Mouse (Mus musculus) heart, adult 2 months (tissue): Measurements from ENCODE around the gene Ren1.

ENCODE experiments used
- CTCF ChIP-seq: fragments of 200-600 bp; IDR thresholded peaks from 2 replicates; pipeline ENCODE4 v1.8.1; 2022; ENCODE audit warnings: antibody characterized with exemption, mild to moderate bottlenecking, moderate library complexity
- EP300 ChIP-seq: fragments of 200-500 bp; IDR thresholded peaks from 2 replicates; pipeline ENCODE4 v1.6.1; 2011; ENCODE audit warnings: low read depth, low read length, control low read depth; ENCODE audit not compliant: insufficient read depth

DNA sequence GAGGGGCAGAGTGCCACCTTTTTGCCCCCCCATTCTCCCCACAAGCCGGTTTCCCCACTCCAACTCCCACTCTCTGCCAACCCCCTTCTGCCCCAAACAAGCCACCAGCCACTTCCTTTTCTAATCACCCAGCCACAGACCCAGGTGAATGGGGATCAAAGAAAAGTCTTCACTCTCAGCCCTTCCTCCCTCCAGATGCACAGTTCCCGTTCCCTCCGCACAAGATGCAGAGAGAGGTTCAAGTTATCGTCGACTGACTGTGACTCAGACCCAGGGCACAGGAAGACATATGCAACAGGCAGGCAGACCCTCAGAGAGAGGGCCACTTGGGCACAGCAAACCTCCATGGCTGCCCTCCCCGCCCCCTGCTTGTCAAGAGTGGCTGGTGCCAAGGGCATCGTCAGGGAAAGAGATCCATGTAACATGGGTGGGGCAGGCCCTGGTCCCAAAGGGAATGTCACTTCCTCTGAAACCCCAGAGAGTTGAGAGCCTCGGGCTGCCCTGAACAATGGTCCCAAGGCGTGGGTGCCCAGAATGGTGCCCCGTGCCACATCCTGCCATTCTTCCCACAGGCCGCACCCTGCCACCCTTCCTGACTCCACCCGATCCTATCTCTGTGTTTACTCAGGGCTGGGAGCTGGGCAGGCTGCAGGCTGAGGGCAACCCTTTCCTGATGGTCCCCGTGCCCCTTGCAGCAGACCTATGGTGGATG, 49.9 kb downstream of the Ren1 start:
- TF ChIP-seq CTCF, result no peak
- TF ChIP-seq EP300, result no peak
